Mouse (Mus musculus) E14TG2a.4 (cell line): ENCODE measurements around the gene Pdhb.

ENCODE experiments used
- CTCF ChIP-seq: conservative IDR thresholded peaks from 2 replicates; pipeline ENCODE4 v1.5.1; 2014; ENCODE audit warnings: low read length
- NANOG ChIP-seq: IDR thresholded peaks from 2 replicates; pipeline ENCODE4 v1.6.1; 2014; ENCODE audit warnings: borderline replicate concordance, low read length, mixed read lengths
- POU5F1 ChIP-seq: IDR thresholded peaks from 2 replicates; pipeline ENCODE4 v1.6.1; 2014; ENCODE audit warnings: low read length, borderline replicate concordance

DNA sequence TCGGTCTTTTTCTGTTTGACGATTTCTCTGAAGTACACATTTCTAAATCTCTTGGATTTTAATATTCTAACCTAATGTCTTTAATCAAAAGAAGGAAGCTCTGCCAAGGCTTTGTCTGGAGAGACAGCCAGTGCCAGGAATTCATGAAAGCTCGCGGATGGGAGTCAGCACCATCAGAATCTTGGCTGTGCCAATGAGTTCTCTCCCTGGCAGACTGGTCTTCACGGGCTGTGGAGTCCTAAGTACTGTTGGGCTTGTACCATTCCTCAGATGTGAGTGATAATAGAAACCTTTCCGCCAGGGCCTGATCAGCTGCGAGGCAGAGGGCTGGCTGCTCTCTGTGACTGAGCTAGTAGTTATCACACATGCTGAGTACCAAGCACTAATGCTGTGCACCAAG, 49.7 kb downstream of the Pdhb start:
- TF ChIP-seq CTCF (no peak), POU5F1 (no peak), NANOG (no peak)
